Mouse (Mus musculus): Measurements from ENCODE around the gene Hs2st1.

The Hs2st1 gene

DNA sequence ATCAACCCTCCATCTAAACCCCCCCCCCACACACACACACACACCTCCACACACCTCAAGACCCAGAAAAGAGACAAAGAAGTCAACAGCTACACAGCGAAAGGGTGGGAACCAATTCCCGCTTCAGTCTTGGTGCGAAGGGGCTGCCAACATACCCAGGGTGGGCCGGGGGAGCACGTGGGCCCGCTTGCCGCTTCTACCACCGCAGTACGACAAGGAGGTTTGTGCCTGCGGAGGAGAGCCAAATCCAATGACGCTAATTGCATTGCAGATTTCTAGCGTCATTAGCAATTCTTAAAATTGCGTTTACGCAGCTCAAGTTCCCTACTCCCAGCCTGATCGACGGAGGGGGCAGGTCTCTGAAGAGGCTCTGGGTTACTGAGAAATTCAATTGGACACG, 173.5 kb downstream of the Hs2st1 start:
- DNase-seq (ENCODE audit: low spot score) = no peak

DNA sequence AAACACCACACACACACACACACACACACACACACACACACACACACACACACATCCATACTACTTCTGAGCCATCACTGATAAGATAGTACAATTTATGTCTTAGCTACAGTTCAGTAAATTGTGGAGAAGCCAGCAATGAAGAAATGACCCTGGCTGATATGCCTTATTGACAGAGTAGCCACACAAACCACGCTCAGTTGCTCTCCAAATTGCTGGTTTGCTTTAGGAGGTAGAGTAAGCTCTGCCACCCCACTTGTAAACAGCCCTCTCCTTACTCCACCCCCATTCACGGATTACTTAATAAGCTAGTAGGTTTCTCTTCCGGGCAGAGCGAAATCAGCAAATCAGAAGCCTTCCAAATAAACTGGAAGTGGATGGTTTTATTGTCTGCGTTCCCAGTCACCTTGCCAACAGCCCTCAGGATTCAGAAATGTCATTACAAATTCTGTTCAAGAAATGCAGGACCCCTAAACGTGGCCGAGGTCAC, 175.5 kb downstream of the Hs2st1 start:
- no peak for DNase-seq (ENCODE audit: low spot score)

DNA sequence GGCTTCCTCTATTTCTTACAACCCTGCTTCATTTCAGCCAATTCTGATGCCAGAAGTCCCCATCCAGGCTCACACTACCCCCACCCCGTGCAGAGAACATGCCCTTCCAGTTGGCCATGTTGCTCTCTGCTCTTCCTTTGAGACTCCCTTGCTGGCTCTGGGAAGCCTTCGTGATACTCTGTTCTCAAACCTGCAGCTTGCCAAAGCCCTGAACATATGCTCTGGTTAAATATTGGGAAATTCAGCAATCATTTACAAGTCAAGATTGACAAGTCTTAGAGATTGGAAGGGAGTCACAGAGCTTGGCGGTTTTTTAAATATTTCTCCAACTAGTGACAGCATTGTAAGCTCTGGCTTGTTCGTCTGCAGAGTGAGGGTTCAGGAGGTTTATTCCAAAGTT, 183.5 kb downstream of the Hs2st1 start:
- no peak for DNase-seq (ENCODE audit: low spot score)

GRCm38 (mm10) chr3:144384648-144385047, 185.3 kb downstream of the Hs2st1 start:
- DNase-seq (ENCODE audit: low spot score) = no peak

GRCm38 (mm10) chr3:144381431-144381980, 188.5 kb downstream of the Hs2st1 start:
- DNase-seq (ENCODE audit: low spot score) = no peak

DNA sequence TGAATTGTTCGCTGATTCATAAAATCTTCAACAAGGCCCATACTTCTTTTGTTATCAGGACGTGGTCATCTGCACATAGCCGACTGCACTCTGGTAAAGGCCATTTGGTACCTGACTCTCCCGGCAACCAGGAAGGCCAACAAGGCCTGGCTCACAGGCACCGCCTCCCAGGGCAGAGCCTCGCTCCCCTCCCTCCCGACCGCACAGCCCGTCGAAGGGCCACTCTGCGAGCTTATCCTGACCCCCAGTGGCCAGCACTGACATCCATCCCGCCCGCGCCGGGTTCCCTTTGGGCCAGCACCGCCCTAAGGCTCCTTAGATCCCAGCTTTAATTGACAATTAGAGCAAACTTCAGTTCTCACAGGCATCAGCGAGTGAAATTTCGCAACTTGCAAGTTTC, 189.1 kb downstream of the Hs2st1 start:
- peak; percentile 18 for DNase-seq (ENCODE audit: low spot score)

- no peak for DNase-seq (ENCODE audit: low spot score)
Measured at GRCm38 (mm10) chr3:144379801-144380200, 190.2 kb downstream of the Hs2st1 start.

Measured in ovary, postnatal 10 days (tissue).